Mouse (Mus musculus) heart, embryonic 14.5 days (tissue): Measurements from ENCODE around the gene Vdr. TPM values are rescaled to one million over a fixed set of nuclear protein-coding genes. Genes with fewer than 3 reads are reported as not detected.

ENCODE experiments used
- ATAC-seq: fragments of 200-750 bp; cut with Nextera tagmentation; 2 replicates; pipeline ENCODE4 v1.8.0; 2017; ENCODE audit warnings: low read depth, moderate TSS enrichment; ENCODE audit not compliant: insufficient number of reproducible peaks, insufficient read depth, low FRiP score
- H3K27ac ChIP-seq, 2 experiments: fragments of 200-500 bp in 1 of 2; fragments of 300-500 bp in 1 of 2; sonication (generic) in 1 of 2; replicated peaks in 1 of 2; 2 replicates each; pipeline ENCODE4 v1.5.1; 2012 to 2014; ENCODE audit warnings: low read depth in 2 of 2, low read length in 2 of 2, control low read depth in 1 of 2, mild to moderate bottlenecking in 1 of 2, mixed read lengths in 1 of 2; ENCODE audit not compliant: control insufficient read depth in 1 of 2, insufficient read depth in 1 of 2
- H3K27me3 ChIP-seq: fragments of 300-500 bp; sonication (generic); 2 replicates; pipeline ENCODE4 v1.6.1; 2014; ENCODE audit warnings: mild to moderate bottlenecking, low read length, control low read depth; ENCODE audit not compliant: control insufficient read depth, insufficient read depth
- H3K36me3 ChIP-seq: fragments of 300-500 bp; sonication (generic); 2 replicates; pipeline ENCODE4 v1.6.1; 2014; ENCODE audit warnings: mild to moderate bottlenecking, control low read depth, low read length, mixed read lengths; ENCODE audit not compliant: control insufficient read depth, insufficient read depth
- H3K4me1 ChIP-seq, 2 experiments: fragments of 200-500 bp in 1 of 2; fragments of 300-500 bp in 1 of 2; sonication (generic) in 1 of 2; 2 replicates each; pipeline ENCODE4 v1.6.1; 2012 to 2014; ENCODE audit warnings: low read length in 2 of 2, control low read depth in 1 of 2, mixed read lengths in 1 of 2; ENCODE audit not compliant: control insufficient read depth in 2 of 2, insufficient read depth in 2 of 2
- H3K4me2 ChIP-seq: fragments of 300-500 bp; sonication (generic); 2 replicates; pipeline ENCODE4 v1.6.1; 2014; ENCODE audit warnings: mild to moderate bottlenecking, low read length
- H3K4me3 ChIP-seq, 2 experiments: fragments of 200-500 bp in 1 of 2; fragments of 300-500 bp in 1 of 2; sonication (generic) in 1 of 2; 2 replicates each; pipeline ENCODE4 v1.5.1; 2012 to 2014; ENCODE audit warnings: low read length in 2 of 2, mild to moderate bottlenecking in 2 of 2, control low read depth in 1 of 2, low read depth in 1 of 2, moderate library complexity in 1 of 2; ENCODE audit not compliant: control insufficient read depth in 1 of 2, insufficient read depth in 1 of 2
- H3K9ac ChIP-seq: fragments of 300-500 bp; sonication (generic); 2 replicates; pipeline ENCODE4 v1.6.1; 2014; ENCODE audit warnings: mild to moderate bottlenecking, low read length
- H3K9me3 ChIP-seq: fragments of 300-500 bp; sonication (generic); 2 replicates; pipeline ENCODE4 v1.6.1; 2016; ENCODE audit warnings: low read length, control low read depth; ENCODE audit not compliant: control insufficient read depth
- WGBS: fragments of 180-500 bp; shearing (Covaris S2); extraction: QIAGEN DNeasy Blood & Tissue Kit; methylation state at CpG from one replicate; pipeline ENCODE4 v1.1.7; 2014; 5-methylcytosine and 5-hydroxymethylcytosine counted together
- polyA plus RNA-seq: library from polyadenylated mRNA; unstranded; fragments of >200 nt; fragmentation: Nextera tagmentation; extraction: Ambion mirVana; gene quantifications from 2 replicates; pipeline ENCODE4 v1.2.1, GENCODE M21; 2014

Vdr gene
- polyA plus RNA-seq: 0.81 and 0.97 TPM in 2 replicates

- no peak within 1 kb of the TSS for H3K4me2 ChIP-seq
- no peak within 1 kb of the TSS for H3K27ac ChIP-seq
- peaks cover 25 to 29% of the 10 kb centered on the region in 2 experiments for H3K4me1 ChIP-seq
- H3K36me3 ChIP-seq: no peaks in the 10 kb centered on the region
- no peak within 1 kb of the TSS for H3K9ac ChIP-seq
- WGBS: 89% methylated on average over 2 of the region's 2 CpGs
- peaks cover 36% of the 10 kb centered on the region for H3K27me3 ChIP-seq
- ATAC-seq: no peak
- no peaks in the 10 kb centered on the region for H3K9me3 ChIP-seq
- H3K4me3 ChIP-seq: no peak within 1 kb of the TSS
Measured at GRCm38 (mm10) chr15:97910530-97910929, at the start of gene Vdr. TSS of gene Vdr (minus strand) at chr15:97910630.

GRCm38 (mm10) chr15:97956416-97956815 is 46.0 kb upstream of the Vdr start:
- Histone ChIP-seq H3K9me3 (no peaks in the 10 kb centered on the region), H3K4me3 (no peak overlapping the region), H3K27ac (no peak overlapping the region), H3K9ac (no peak overlapping the region), H3K27me3 (peaks cover 24% of the 10 kb centered on the region), H3K36me3 (no peaks in the 10 kb centered on the region), H3K4me2 (no peak overlapping the region), H3K4me1 (peaks cover 0 to 3% of the 10 kb centered on the region in 2 experiments; a peak in 1 of 4 replicates)
- no peak for ATAC-seq
- 64% methylated on average over 11 of the region's 11 CpGs for WGBS

- H3K4me3 ChIP-seq: no peak overlapping the region
- no peaks in the 10 kb centered on the region for H3K36me3 ChIP-seq
- WGBS: 26% methylated on average over 4 of the region's 4 CpGs
- H3K4me1 ChIP-seq: peaks cover 0 to 3% of the 10 kb centered on the region in 2 experiments; a peak in 1 of 4 replicates
- no peak for ATAC-seq
- no peak overlapping the region for H3K9ac ChIP-seq
- H3K4me2 ChIP-seq: no peak overlapping the region; the same call in 1 of the 2 replicates
- H3K9me3 ChIP-seq: no peaks in the 10 kb centered on the region
- H3K27ac ChIP-seq: no peak overlapping the region
- H3K27me3 ChIP-seq: peaks cover 27% of the 10 kb centered on the region
Measured at GRCm38 (mm10) chr15:97955742-97956141, 45.3 kb upstream of the Vdr start.

- Histone ChIP-seq H3K9ac (no peak overlapping the region), H3K4me1 (peaks cover 0 to 3% of the 10 kb centered on the region in 2 experiments; a peak in 1 of 4 replicates), H3K9me3 (no peaks in the 10 kb centered on the region), H3K4me3 (no peak overlapping the region), H3K36me3 (no peaks in the 10 kb centered on the region), H3K27ac (no peak overlapping the region), H3K27me3 (peaks cover 27% of the 10 kb centered on the region), H3K4me2 (no peak overlapping the region)
- 89% methylated on average over 1 of the region's 1 CpGs for WGBS
- ATAC-seq: no peak
Measured at GRCm38 (mm10) chr15:97955286-97955685, 44.9 kb upstream of the Vdr start.

- ATAC-seq: no peak
- H3K9ac ChIP-seq: no peak overlapping the region
- H3K4me3 ChIP-seq: no peak overlapping the region
- no peak overlapping the region for H3K27ac ChIP-seq
- peaks cover 0 to 3% of the 10 kb centered on the region in 2 experiments; a peak in 1 of 4 replicates for H3K4me1 ChIP-seq
- no peaks in the 10 kb centered on the region for H3K36me3 ChIP-seq
- peaks cover 28% of the 10 kb centered on the region for H3K27me3 ChIP-seq
- H3K9me3 ChIP-seq: no peaks in the 10 kb centered on the region
- H3K4me2 ChIP-seq: no peak overlapping the region
- WGBS: 77% methylated on average over 8 of the region's 8 CpGs
Measured at GRCm38 (mm10) chr15:97954671-97955070, 44.2 kb upstream of the Vdr start.

GRCm38 (mm10) chr15:97952889-97953189 is 42.4 kb upstream of the Vdr start:
- 65% methylated on average over 4 of the region's 4 CpGs for WGBS
- no peak for ATAC-seq
- H3K27me3 ChIP-seq: peaks cover 36% of the 10 kb centered on the region

GRCm38 (mm10) chr15:97952137-97952888 is 41.9 kb upstream of the Vdr start:
- Histone ChIP-seq H3K4me3 (no peak overlapping the region), H3K4me2 (peak overlapping the region; percentile 8; the same call in 1 of the 2 replicates), H3K36me3 (no peaks in the 10 kb centered on the region), H3K27ac (no peak overlapping the region), H3K27me3 (peaks cover 36% of the 10 kb centered on the region), H3K9ac (peak overlapping the region; percentile 39; the same call in 1 of the 2 replicates), H3K9me3 (no peaks in the 10 kb centered on the region), H3K4me1 (peaks cover 0 to 3% of the 10 kb centered on the region in 2 experiments; a peak in 1 of 4 replicates)
- 15% methylated on average over 16 of the region's 16 CpGs for WGBS
- ATAC-seq: no peak

More at GRCm38 (mm10) chr15:97952889-97953189, 42.4 kb upstream of the Vdr start:
- Histone ChIP-seq H3K4me3 (no peak overlapping the region), H3K27ac (no peak overlapping the region), H3K4me1 (peaks cover 0 to 3% of the 10 kb centered on the region in 2 experiments; a peak in 1 of 4 replicates), H3K36me3 (no peaks in the 10 kb centered on the region), H3K9ac (no peak overlapping the region), H3K9me3 (no peaks in the 10 kb centered on the region), H3K4me2 (no peak overlapping the region)
